Mouse (Mus musculus): ENCODE measurements at regions not wholly inside any gene's neighbourhood (a gene's known extent, or its start where the extent isn't known, plus 50 kb on each side); places are given as distances from the start of the nearest gene placed in this dataset.

GRCm38 (mm10) chr2:45904623-45905235, 787.5 kb upstream of the Zeb2 start:
- Histone ChIP-seq H3K36me3 (ENCODE audit: control insufficient read depth, insufficient read depth, low read length, poor library complexity, severe bottlenecking) (no peaks in the 10 kb centered on the region), H3K4me3 (ENCODE audit: insufficient read depth in 1 of 2, low read depth in 1 of 2, low read length in 2 of 2, poor library complexity in 1 of 2, severe bottlenecking in 1 of 2) (no peak overlapping the region), H3K9ac (ENCODE audit: insufficient read depth, low read depth, low read length, poor library complexity, severe bottlenecking) (no peak overlapping the region), H3K4me1 (ENCODE audit: control insufficient read depth in 2 of 2, insufficient read depth in 2 of 2, low read length in 2 of 2, poor library complexity in 1 of 2) (no peaks in the 10 kb centered on the region), H3K9me3 (ENCODE audit: control insufficient read depth, insufficient read depth, low read depth, low read length) (no peaks in the 10 kb centered on the region), H3K27ac (ENCODE audit: insufficient read depth, low read depth, low read length, poor library complexity, severe bottlenecking) (no peak overlapping the region)
- no peak for TF ChIP-seq ZC3H11A (IDR thresholded peaks at IDR 0.05; ENCODE audit: borderline replicate concordance, low read depth, low read length)
- no peak for TF ChIP-seq MAFK (IDR thresholded peaks at IDR 0.05; ENCODE audit: insufficient read depth, low read depth, low read length)
- no peak for TF ChIP-seq HCFC1 (IDR thresholded peaks at IDR 0.05; ENCODE audit: borderline replicate concordance, insufficient read depth, low read length)
- TF ChIP-seq ZNF384 (IDR thresholded peaks at IDR 0.05; ENCODE audit: low read depth, low read length): no peak
- no peak for TF ChIP-seq CHD2 (IDR thresholded peaks at IDR 0.05; ENCODE audit: low read depth, low read length)
- no peak for DNase-seq (ENCODE audit: low read depth, low spot score)
- in situ Hi-C loops (cut with MboI; ENCODE audit: low sequenced_read_pairs in 2 of 2, unreplicated experiment in 2 of 2): no loop called here

GRCm38 (mm10) chr2:45904090-45904489, 786.9 kb upstream of the Zeb2 start:
- TF ChIP-seq ZC3H11A (IDR thresholded peaks at IDR 0.05; ENCODE audit: borderline replicate concordance, low read depth, low read length) (no peak), HCFC1 (IDR thresholded peaks at IDR 0.05; ENCODE audit: borderline replicate concordance, insufficient read depth, low read length) (no peak), ZNF384 (IDR thresholded peaks at IDR 0.05; ENCODE audit: low read depth, low read length) (no peak), CHD2 (IDR thresholded peaks at IDR 0.05; ENCODE audit: low read depth, low read length) (no peak), MAFK (IDR thresholded peaks at IDR 0.05; ENCODE audit: insufficient read depth, low read depth, low read length) (no peak)

GRCm38 (mm10) chr2:45903350-45903749, 786.2 kb upstream of the Zeb2 start:
- Histone ChIP-seq H3K9ac (ENCODE audit: insufficient read depth, low read depth, low read length, poor library complexity, severe bottlenecking) (no peak overlapping the region), H3K36me3 (ENCODE audit: control insufficient read depth, insufficient read depth, low read length, poor library complexity, severe bottlenecking) (no peaks in the 10 kb centered on the region), H3K4me3 (ENCODE audit: insufficient read depth in 1 of 2, low read depth in 1 of 2, low read length in 2 of 2, poor library complexity in 1 of 2, severe bottlenecking in 1 of 2) (no peak overlapping the region), H3K4me1 (ENCODE audit: control insufficient read depth in 2 of 2, insufficient read depth in 2 of 2, low read length in 2 of 2, poor library complexity in 1 of 2) (no peaks in the 10 kb centered on the region), H3K9me3 (ENCODE audit: control insufficient read depth, insufficient read depth, low read depth, low read length) (no peaks in the 10 kb centered on the region), H3K27ac (ENCODE audit: insufficient read depth, low read depth, low read length, poor library complexity, severe bottlenecking) (no peak overlapping the region)
- TF ChIP-seq CHD2 (IDR thresholded peaks at IDR 0.05; ENCODE audit: low read depth, low read length): no peak
- no peak for TF ChIP-seq MAFK (IDR thresholded peaks at IDR 0.05; ENCODE audit: insufficient read depth, low read depth, low read length)
- TF ChIP-seq HCFC1 (IDR thresholded peaks at IDR 0.05; ENCODE audit: borderline replicate concordance, insufficient read depth, low read length): no peak
- no peak for TF ChIP-seq ZNF384 (IDR thresholded peaks at IDR 0.05; ENCODE audit: low read depth, low read length)
- no peak for TF ChIP-seq ZC3H11A (IDR thresholded peaks at IDR 0.05; ENCODE audit: borderline replicate concordance, low read depth, low read length)
- in situ Hi-C loops (cut with MboI; ENCODE audit: low sequenced_read_pairs in 2 of 2, unreplicated experiment in 2 of 2): no loop called here
- no peak for DNase-seq (ENCODE audit: low read depth, low spot score)

More at GRCm38 (mm10) chr2:45904090-45904489, 786.9 kb upstream of the Zeb2 start:
- Histone ChIP-seq H3K4me3 (ENCODE audit: insufficient read depth in 1 of 2, low read depth in 1 of 2, low read length in 2 of 2, poor library complexity in 1 of 2, severe bottlenecking in 1 of 2) (no peak overlapping the region), H3K36me3 (ENCODE audit: control insufficient read depth, insufficient read depth, low read length, poor library complexity, severe bottlenecking) (no peaks in the 10 kb centered on the region), H3K27ac (ENCODE audit: insufficient read depth, low read depth, low read length, poor library complexity, severe bottlenecking) (no peak overlapping the region), H3K9me3 (ENCODE audit: control insufficient read depth, insufficient read depth, low read depth, low read length) (no peaks in the 10 kb centered on the region), H3K4me1 (ENCODE audit: control insufficient read depth in 2 of 2, insufficient read depth in 2 of 2, low read length in 2 of 2, poor library complexity in 1 of 2) (no peaks in the 10 kb centered on the region), H3K9ac (ENCODE audit: insufficient read depth, low read depth, low read length, poor library complexity, severe bottlenecking) (no peak overlapping the region)
- DNase-seq (ENCODE audit: low read depth, low spot score): no peak
- in situ Hi-C loops (cut with MboI; ENCODE audit: low sequenced_read_pairs in 2 of 2, unreplicated experiment in 2 of 2): no loop called here

DNA sequence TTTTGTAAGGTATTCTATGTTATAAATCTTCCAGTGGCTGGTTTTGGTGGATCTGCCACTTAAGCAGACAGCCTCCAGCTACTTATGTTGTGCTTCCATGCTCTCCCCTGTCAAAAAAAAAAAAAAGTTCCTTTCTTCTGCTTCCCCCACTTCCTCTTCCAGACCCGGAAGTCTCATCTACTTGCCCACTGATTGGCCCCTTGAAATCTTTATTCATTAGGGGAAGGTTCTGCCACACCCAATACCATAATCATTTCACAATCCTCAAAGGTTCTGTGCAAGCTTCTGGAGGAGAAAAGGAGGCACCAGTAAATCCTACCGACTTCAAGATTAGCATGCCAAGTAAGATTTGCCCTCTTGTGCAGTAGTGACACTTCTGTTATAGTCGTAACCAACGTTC, 784.7 kb upstream of the Zeb2 start:
- H3K36me3 ChIP-seq (ENCODE audit: control insufficient read depth, insufficient read depth, low read length, poor library complexity, severe bottlenecking): no peaks in the 10 kb centered on the region
- H3K27ac ChIP-seq (ENCODE audit: insufficient read depth, low read depth, low read length, poor library complexity, severe bottlenecking): no peak overlapping the region
- H3K9me3 ChIP-seq (ENCODE audit: control insufficient read depth, insufficient read depth, low read depth, low read length): no peaks in the 10 kb centered on the region
- no peak for DNase-seq (ENCODE audit: low read depth, low spot score)
- H3K4me1 ChIP-seq (ENCODE audit: control insufficient read depth in 2 of 2, insufficient read depth in 2 of 2, low read length in 2 of 2, poor library complexity in 1 of 2): no peaks in the 10 kb centered on the region
- in situ Hi-C loops (cut with MboI; ENCODE audit: low sequenced_read_pairs in 2 of 2, unreplicated experiment in 2 of 2): no loop called here
- no peak overlapping the region for H3K4me3 ChIP-seq (ENCODE audit: insufficient read depth in 1 of 2, low read depth in 1 of 2, low read length in 2 of 2, poor library complexity in 1 of 2, severe bottlenecking in 1 of 2)
- TF ChIP-seq CHD2 (IDR thresholded peaks at IDR 0.05; ENCODE audit: low read depth, low read length) (no peak), HCFC1 (IDR thresholded peaks at IDR 0.05; ENCODE audit: borderline replicate concordance, insufficient read depth, low read length) (no peak), MAFK (IDR thresholded peaks at IDR 0.05; ENCODE audit: insufficient read depth, low read depth, low read length) (no peak)
- no peak overlapping the region for H3K9ac ChIP-seq (ENCODE audit: insufficient read depth, low read depth, low read length, poor library complexity, severe bottlenecking)

- no peak overlapping the region for H3K27ac ChIP-seq (ENCODE audit: insufficient read depth, low read depth, low read length, poor library complexity, severe bottlenecking)
- H3K36me3 ChIP-seq (ENCODE audit: control insufficient read depth, insufficient read depth, low read length, poor library complexity, severe bottlenecking): no peaks in the 10 kb centered on the region
- no peak for TF ChIP-seq CHD2 (IDR thresholded peaks at IDR 0.05; ENCODE audit: low read depth, low read length)
- no peak for TF ChIP-seq ZC3H11A (IDR thresholded peaks at IDR 0.05; ENCODE audit: borderline replicate concordance, low read depth, low read length)
- TF ChIP-seq HCFC1 (IDR thresholded peaks at IDR 0.05; ENCODE audit: borderline replicate concordance, insufficient read depth, low read length): no peak
- H3K4me3 ChIP-seq (ENCODE audit: insufficient read depth in 1 of 2, low read depth in 1 of 2, low read length in 2 of 2, poor library complexity in 1 of 2, severe bottlenecking in 1 of 2): no peak overlapping the region
- no peak for DNase-seq (ENCODE audit: low read depth, low spot score)
- H3K9me3 ChIP-seq (ENCODE audit: control insufficient read depth, insufficient read depth, low read depth, low read length): no peaks in the 10 kb centered on the region
- H3K9ac ChIP-seq (ENCODE audit: insufficient read depth, low read depth, low read length, poor library complexity, severe bottlenecking): no peak overlapping the region
- in situ Hi-C loops (cut with MboI; ENCODE audit: low sequenced_read_pairs in 2 of 2, unreplicated experiment in 2 of 2): no loop called here
- no peaks in the 10 kb centered on the region for H3K4me1 ChIP-seq (ENCODE audit: control insufficient read depth in 2 of 2, insufficient read depth in 2 of 2, low read length in 2 of 2, poor library complexity in 1 of 2)
These were observed 767.5 kb upstream of the Zeb2 start for GRCm38 (mm10) chr2:45884680-45885079.

Data from ES-E14 (cell line).